Mouse (Mus musculus) B cell, adult 67 days (primary cell): ENCODE measurements around the gene Zfp710. TPM values are rescaled to one million over a fixed set of nuclear protein-coding genes. Genes with fewer than 3 reads are reported as not detected.

Experiments used
- total RNA-seq, 2 experiments: library from RNA; stranded (reverse); gene quantifications; 4 replicates each; pipeline ENCODE4 v1.2.4; 2023

The Zfp710 gene
- 10 to 100 TPM; 63.2 to 81.5 TPM for total RNA-seq

GRCm38 (mm10) chr7:80024521-80025390 is at the start of gene Zfp710:
Gene Zfp710, plus strand, starts transcription at chr7:80024814.

GRCm38 (mm10) chr7:80115224-80115590 is 90.6 kb downstream of the Zfp710 start, which contains the start of gene Idh2:
Gene Idh2, minus strand, starts transcription at chr7:80115392.

Other genes with a start within 250 kb of the Zfp710 start
- gene Mesp1, start 231.0 kb upstream of the Zfp710 start, total RNA-seq, result not detected
- under 1 TPM in 1 of 2 experiments, not detected in 1; 0.26 TPM for gene Mesp2, start 214.1 kb upstream of the Zfp710 start, total RNA-seq
- under 1 TPM in 1 of 2 experiments, not detected in 1; 0.52 TPM for gene Anpep, start 163.8 kb upstream of the Zfp710 start, total RNA-seq
- 10 to 100 TPM; 17.2 to 18.5 TPM for gene Ap3s2, start 104.2 kb upstream of the Zfp710 start, total RNA-seq
- gene Arpin, start 89.5 kb upstream of the Zfp710 start, total RNA-seq, result not detected
- gene Idh2, start 90.6 kb downstream of the Zfp710 start, total RNA-seq, result 10 to 100 TPM; 32.8 to 34.5 TPM
- 100 to 1,000 TPM; 172 to 180 TPM for gene Sema4b, start 162.0 kb downstream of the Zfp710 start, total RNA-seq
- gene Cib1, start 208.0 kb downstream of the Zfp710 start, total RNA-seq, result 100 to 1,000 TPM; 103 to 112 TPM
- 10 to 100 TPM in 1 of 2 experiments, 1 to 10 TPM in 1; 6.9 to 11.5 TPM for gene Gdpgp1, start 208.1 kb downstream of the Zfp710 start, total RNA-seq
- gene Ttll13, start 221.6 kb downstream of the Zfp710 start, total RNA-seq, result 1 to 10 TPM; 1.9 to 2.0 TPM
- 10 to 100 TPM; 19.2 to 23.1 TPM for gene Ngrn, start 236.4 kb downstream of the Zfp710 start, total RNA-seq
- gene Vps33b, start 244.8 kb downstream of the Zfp710 start, total RNA-seq, result 10 to 100 TPM; 35.4 to 36.0 TPM